Mouse (Mus musculus): ENCODE data around the gene Nptx1. TPM values are rescaled to one million over a fixed set of nuclear protein-coding genes. Genes with fewer than 3 reads are reported as not detected.

Nptx1 gene
- 0.05 TPM in 1 of 2 replicates, not detected in the other for polyA plus RNA-seq (2015; fragmentation: Nextera tagmentation; extraction: Ambion mirVana)

GRCm38 (mm10) chr11:119547183-119547921 is at the start of gene Nptx1:
Gene Nptx1, minus strand, starts transcription at chr11:119547753.

GRCm38 (mm10) chr11:119490861-119491689 is 56.5 kb downstream of the Nptx1 start, which contains the start of gene Endov:
Gene Endov, plus strand, starts transcription at chr11:119491347.

Other genes starting within 250 kb of the Nptx1 start
- gene Eif4a3, start 247.7 kb downstream of the Nptx1 start, polyA plus RNA-seq (2015; fragmentation: Nextera tagmentation; extraction: Ambion mirVana): 213 and 230 TPM in 2 replicates
- not detected in 2 replicates for gene Card14, start 240.0 kb downstream of the Nptx1 start, polyA plus RNA-seq (2015; fragmentation: Nextera tagmentation; extraction: Ambion mirVana)
- 7.0 and 7.8 TPM in 2 replicates for gene Sgsh, start 192.2 kb downstream of the Nptx1 start, polyA plus RNA-seq (2015; fragmentation: Nextera tagmentation; extraction: Ambion mirVana)
- gene Slc26a11, start 192.2 kb downstream of the Nptx1 start, polyA plus RNA-seq (2015; fragmentation: Nextera tagmentation; extraction: Ambion mirVana): 3.8 and 4.5 TPM in 2 replicates
- gene Rnf213, start 154.7 kb downstream of the Nptx1 start, polyA plus RNA-seq (2015; fragmentation: Nextera tagmentation; extraction: Ambion mirVana): 15.1 and 20.5 TPM in 2 replicates
- gene Endov, start 56.4 kb downstream of the Nptx1 start, polyA plus RNA-seq (2015; fragmentation: Nextera tagmentation; extraction: Ambion mirVana): 8.5 and 8.7 TPM in 2 replicates
- gene Rptor, start 55.2 kb upstream of the Nptx1 start, polyA plus RNA-seq (2015; fragmentation: Nextera tagmentation; extraction: Ambion mirVana): 6.1 and 6.3 TPM in 2 replicates

Measured in spleen, postnatal 0 days (tissue).